Mouse (Mus musculus) midbrain, embryonic 14.5 days (tissue): ENCODE data around the gene Casq2. TPM values are rescaled to one million over a fixed set of nuclear protein-coding genes. Genes with fewer than 3 reads are reported as not detected.

Source experiments
- ATAC-seq: fragments of 200-750 bp; cut with Nextera tagmentation; 2 replicates; pipeline ENCODE4 v1.8.0; 2017; ENCODE audit warnings: moderate number of reproducible peaks, moderate library complexity; ENCODE audit not compliant: low FRiP score, low TSS enrichment
- DNase-seq: peaks from one replicate; pipeline ENCODE4 v3.0.0-alpha.2; 2015
- H3K27ac ChIP-seq: fragments of 300-500 bp; sonication (generic); replicated peaks from 2 replicates; pipeline ENCODE4 v1.5.1; 2014; ENCODE audit warnings: mild to moderate bottlenecking, low read depth, low read length, moderate library complexity
- H3K27me3 ChIP-seq: fragments of 300-500 bp; sonication (generic); 2 replicates; pipeline ENCODE4 v1.6.1; 2014; ENCODE audit warnings: low read length, control low read depth, mixed read lengths; ENCODE audit not compliant: control insufficient read depth, insufficient read depth
- H3K36me3 ChIP-seq: fragments of 300-500 bp; sonication (generic); 2 replicates; pipeline ENCODE4 v1.6.1; 2014; ENCODE audit warnings: low read length, control low read depth; ENCODE audit not compliant: control insufficient read depth, insufficient read depth
- H3K4me1 ChIP-seq: fragments of 300-500 bp; sonication (generic); 2 replicates; pipeline ENCODE4 v1.6.1; 2014; ENCODE audit warnings: mild to moderate bottlenecking, antibody characterized with exemption, low read length, control low read depth; ENCODE audit not compliant: control insufficient read depth, insufficient read depth
- H3K4me2 ChIP-seq: fragments of 300-500 bp; sonication (generic); 2 replicates; pipeline ENCODE4 v1.6.1; 2014; ENCODE audit warnings: mild to moderate bottlenecking, low read length, moderate library complexity
- H3K4me3 ChIP-seq: fragments of 300-500 bp; sonication (generic); replicated peaks from 2 replicates; pipeline ENCODE4 v1.5.1; 2014; ENCODE audit warnings: low read depth, low read length
- H3K9ac ChIP-seq: fragments of 300-500 bp; sonication (generic); replicated peaks from 2 replicates; pipeline ENCODE4 v1.6.1; 2014; ENCODE audit warnings: mild to moderate bottlenecking, low read length, moderate library complexity
- H3K9me3 ChIP-seq: fragments of 300-500 bp; sonication (generic); 2 replicates; pipeline ENCODE4 v1.6.1; 2016; ENCODE audit warnings: low read length, control low read depth, mixed read lengths; ENCODE audit not compliant: control insufficient read depth
- WGBS: fragments of 180-500 bp; shearing (Covaris S2); extraction: QIAGEN DNeasy Blood & Tissue Kit; methylation state at CpG from one replicate; pipeline ENCODE4 v1.1.7; 2014; 5-methylcytosine and 5-hydroxymethylcytosine counted together
- polyA plus RNA-seq: library from polyadenylated mRNA; unstranded; fragments of >200 nt; fragmentation: Nextera tagmentation; extraction: Ambion mirVana; gene quantifications from 2 replicates; pipeline ENCODE4 v1.2.1, GENCODE M21; 2014

The Casq2 gene
- polyA plus RNA-seq, 1 experiment from 2014 or later, result 0.16 TPM

- Histone ChIP-seq H3K27me3 (no peaks in the 10 kb centered on the region), H3K9me3 (no peaks in the 10 kb centered on the region), H3K4me3 (no peak overlapping the region), H3K27ac (peak overlapping the region; percentile 50), H3K4me1 (peaks cover 15% of the 10 kb centered on the region), H3K9ac (no peak overlapping the region), H3K4me2 (no peak overlapping the region), H3K36me3 (no peaks in the 10 kb centered on the region)
- ATAC-seq, result no peak; the same call in 1 of the 2 replicates
- peak; percentile 40 for DNase-seq
- WGBS, result 9% methylated on average over 4 of the region's 4 CpGs
These were observed 30.3 kb upstream of the Casq2 start for GRCm38 (mm10) chr3:102055878-102056277.

- Histone ChIP-seq H3K4me3 (no peak overlapping the region), H3K27ac (no peak overlapping the region), H3K27me3 (no peaks in the 10 kb centered on the region), H3K36me3 (no peaks in the 10 kb centered on the region), H3K9me3 (no peaks in the 10 kb centered on the region), H3K9ac (no peak overlapping the region), H3K4me2 (no peak overlapping the region), H3K4me1 (peaks cover 9% of the 10 kb centered on the region)
- WGBS, result 84% methylated on average over 6 of the region's 6 CpGs
- ATAC-seq (no peak), DNase-seq (peak; percentile 29)
These were observed 26.1 kb upstream of the Casq2 start for GRCm38 (mm10) chr3:102060065-102060464.

DNA sequence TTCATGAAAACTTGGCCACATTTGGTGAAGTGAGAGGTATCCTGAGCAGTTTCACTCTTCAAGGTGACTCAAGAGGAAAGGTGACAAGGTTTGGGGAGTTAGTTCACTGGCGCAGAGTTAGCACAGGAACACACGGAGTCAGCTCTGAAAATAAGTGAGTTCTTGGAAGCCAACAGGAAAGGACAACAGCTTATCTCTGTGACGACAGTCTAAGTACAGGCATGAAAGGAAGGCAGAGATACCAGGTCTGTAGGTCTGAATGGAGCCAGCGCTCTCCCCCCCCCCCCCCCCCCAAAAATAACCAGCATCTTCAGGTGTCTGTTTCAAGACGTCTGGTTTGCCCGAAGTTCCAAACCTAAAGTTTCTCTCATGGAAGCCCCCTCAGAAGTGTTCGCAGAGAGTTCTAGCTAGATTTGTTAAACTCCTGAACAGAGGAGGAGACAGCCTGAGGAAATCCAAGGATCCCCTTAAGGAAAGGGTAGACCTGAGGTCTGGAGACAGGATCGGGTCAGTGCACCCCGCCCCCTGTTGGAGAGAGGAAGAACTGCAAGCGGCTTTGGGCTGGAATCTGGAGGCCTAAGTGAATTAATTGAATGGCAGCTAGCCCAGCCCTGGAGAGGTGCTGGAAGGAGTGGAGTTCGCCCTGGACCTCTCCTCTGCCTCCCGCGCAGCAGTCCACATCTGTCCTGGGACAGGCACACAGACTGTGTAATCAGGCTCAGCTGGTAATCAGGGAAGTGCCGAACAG lies 24.1 kb upstream of the Casq2 start:
- no peaks in the 10 kb centered on the region for H3K36me3 ChIP-seq
- H3K4me3 ChIP-seq, result no peak overlapping the region
- no peaks in the 10 kb centered on the region for H3K9me3 ChIP-seq
- H3K4me2 ChIP-seq, result no peak overlapping the region
- 0 out of 2 replicates have a peak overlapping the region, but pooled peaks have one; percentile 37 for H3K27ac ChIP-seq
- H3K27me3 ChIP-seq, result no peaks in the 10 kb centered on the region
- peak; percentile 74 for DNase-seq
- 46% methylated on average over 14 of the region's 14 CpGs for WGBS
- no peaks in the 10 kb centered on the region for H3K4me1 ChIP-seq
- H3K9ac ChIP-seq, result no peak overlapping the region
- peak; percentile 73; the same call in 1 of the 2 replicates for ATAC-seq

DNA sequence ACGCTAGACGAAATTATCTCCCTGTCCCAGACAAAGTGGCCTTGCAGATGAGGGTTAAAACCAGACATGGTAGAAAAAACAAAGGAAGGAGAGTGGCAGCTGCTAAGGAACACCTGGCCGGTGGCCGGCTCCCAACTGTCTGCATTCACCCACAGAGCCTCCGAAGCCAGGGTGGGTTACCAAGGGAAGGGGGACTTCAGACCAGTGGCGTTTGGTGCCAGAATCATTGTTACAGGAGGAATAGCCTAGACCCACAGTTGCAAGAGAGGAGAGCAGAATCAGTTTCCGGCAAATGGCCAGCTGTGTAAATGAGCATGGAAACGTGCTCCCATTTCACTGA lies 23.6 kb upstream of the Casq2 start:
- ATAC-seq, result no peak
- Histone ChIP-seq H3K4me3 (no peak overlapping the region), H3K36me3 (no peaks in the 10 kb centered on the region), H3K4me2 (no peak overlapping the region), H3K4me1 (no peaks in the 10 kb centered on the region), H3K9ac (no peak overlapping the region), H3K9me3 (no peaks in the 10 kb centered on the region), H3K27me3 (no peaks in the 10 kb centered on the region), H3K27ac (0 out of 2 replicates have a peak overlapping the region, but pooled peaks have one; percentile 37)
- no peak for DNase-seq
- WGBS, result 35% methylated on average over 8 of the region's 8 CpGs

GRCm38 (mm10) chr3:102063273-102064120 lies 22.7 kb upstream of the Casq2 start:
- WGBS, result 78% methylated on average over 10 of the region's 10 CpGs
- H3K9ac ChIP-seq, result no peak overlapping the region
- no peaks in the 10 kb centered on the region for H3K4me1 ChIP-seq
- no peak overlapping the region for H3K27ac ChIP-seq
- no peaks in the 10 kb centered on the region for H3K9me3 ChIP-seq
- no peak overlapping the region for H3K4me2 ChIP-seq
- ATAC-seq, result no peak
- H3K36me3 ChIP-seq, result no peaks in the 10 kb centered on the region
- no peak for DNase-seq
- no peaks in the 10 kb centered on the region for H3K27me3 ChIP-seq
- H3K4me3 ChIP-seq, result no peak overlapping the region

- H3K4me2 ChIP-seq, result no peak overlapping the region
- ATAC-seq (no peak), DNase-seq (no peak)
- H3K9ac ChIP-seq, result no peak overlapping the region
- no peak overlapping the region for H3K27ac ChIP-seq
- H3K27me3 ChIP-seq, result no peaks in the 10 kb centered on the region
- H3K4me1 ChIP-seq, result no peaks in the 10 kb centered on the region
- H3K4me3 ChIP-seq, result no peak overlapping the region
- no peaks in the 10 kb centered on the region for H3K36me3 ChIP-seq
- no peaks in the 10 kb centered on the region for H3K9me3 ChIP-seq
- WGBS, result 89% methylated on average over 6 of the region's 6 CpGs
These were observed 21.6 kb upstream of the Casq2 start for GRCm38 (mm10) chr3:102064566-102064965.

DNA sequence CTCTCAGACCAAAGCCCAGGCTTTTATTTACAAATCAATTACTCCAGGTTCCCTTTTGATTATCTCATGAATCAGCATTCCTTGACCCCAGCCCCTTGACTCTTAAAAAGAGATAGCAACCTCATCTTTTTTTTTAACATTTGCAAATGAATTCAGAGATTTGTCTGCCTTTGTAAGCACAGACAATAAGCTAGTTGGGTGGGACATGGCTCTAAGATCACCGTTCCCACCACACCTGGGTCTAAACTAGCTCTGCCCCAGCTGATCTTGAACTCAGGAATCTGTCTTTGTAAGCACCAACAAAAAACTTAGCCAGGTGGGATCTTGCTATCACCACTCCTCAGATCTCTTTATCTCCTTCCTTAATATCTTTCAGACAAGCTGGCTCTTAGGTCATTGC lies 18.9 kb upstream of the Casq2 start:
- Histone ChIP-seq H3K9me3 (no peaks in the 10 kb centered on the region), H3K4me1 (no peaks in the 10 kb centered on the region), H3K4me2 (no peak overlapping the region), H3K9ac (no peak overlapping the region), H3K36me3 (no peaks in the 10 kb centered on the region), H3K4me3 (no peak overlapping the region), H3K27ac (no peak overlapping the region), H3K27me3 (no peaks in the 10 kb centered on the region)
- 36% methylated on average over 1 of the region's 1 CpGs for whole genome bisulfite sequencing
- DNase-seq (no peak), ATAC-seq (no peak)

- H3K4me3 ChIP-seq, result no peak overlapping the region
- H3K4me2 ChIP-seq, result no peak overlapping the region
- 92% methylated on average over 2 of the region's 2 CpGs for WGBS
- H3K36me3 ChIP-seq, result no peaks in the 10 kb centered on the region
- H3K27me3 ChIP-seq, result no peaks in the 10 kb centered on the region
- no peaks in the 10 kb centered on the region for H3K4me1 ChIP-seq
- DNase-seq (no peak), ATAC-seq (no peak)
- no peaks in the 10 kb centered on the region for H3K9me3 ChIP-seq
- no peak overlapping the region for H3K27ac ChIP-seq
- H3K9ac ChIP-seq, result no peak overlapping the region
These were observed 18.4 kb upstream of the Casq2 start for GRCm38 (mm10) chr3:102067861-102068260.
